Mouse (Mus musculus) A20 (cell line): ENCODE results near the gene Polq.
"Not testable (repeated sequence)": the region's sequence is repeated elsewhere in the genome, so short reads cannot be mapped to it uniquely, and the experiment has no call there.

ENCODE experiments used
- DNase-seq: peaks from one replicate; pipeline ENCODE4 v3.0.0-alpha.2; 2011; ENCODE audit warnings: low read depth, low spot score

Gene Polq

DNA sequence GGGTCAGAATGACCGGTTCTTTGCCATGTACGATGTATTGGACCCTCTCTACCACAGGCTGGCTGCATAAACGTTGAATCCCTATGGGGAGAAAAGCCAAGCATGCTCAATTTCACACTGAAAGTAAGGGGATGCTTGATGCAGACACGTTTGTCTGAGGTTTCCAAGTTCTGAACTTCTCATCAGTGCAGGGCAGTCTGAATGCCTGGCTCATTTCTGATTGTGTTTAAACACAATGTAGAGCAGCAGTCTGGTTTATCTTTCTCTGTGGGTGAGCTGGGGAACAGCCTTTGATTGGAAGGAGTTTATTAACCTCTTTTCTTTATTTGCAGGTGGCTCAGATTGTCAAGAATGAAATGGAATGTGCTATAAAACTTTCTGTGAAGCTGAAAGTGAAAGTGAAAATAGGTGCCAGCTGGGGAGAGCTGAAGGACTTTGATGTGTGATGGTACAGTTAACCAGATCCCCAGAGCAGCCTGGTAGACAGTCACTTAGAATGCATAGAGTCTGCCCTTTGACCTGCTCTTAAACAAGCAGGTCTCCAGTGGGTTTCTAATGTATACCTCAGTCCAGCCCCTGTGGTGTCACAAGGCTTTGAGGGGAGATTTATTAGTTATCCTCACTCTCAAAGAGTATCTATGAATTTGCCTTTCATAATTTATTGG, 82.7 kb downstream of the Polq start:
- DNase-seq = peak; percentile 42

DNA sequence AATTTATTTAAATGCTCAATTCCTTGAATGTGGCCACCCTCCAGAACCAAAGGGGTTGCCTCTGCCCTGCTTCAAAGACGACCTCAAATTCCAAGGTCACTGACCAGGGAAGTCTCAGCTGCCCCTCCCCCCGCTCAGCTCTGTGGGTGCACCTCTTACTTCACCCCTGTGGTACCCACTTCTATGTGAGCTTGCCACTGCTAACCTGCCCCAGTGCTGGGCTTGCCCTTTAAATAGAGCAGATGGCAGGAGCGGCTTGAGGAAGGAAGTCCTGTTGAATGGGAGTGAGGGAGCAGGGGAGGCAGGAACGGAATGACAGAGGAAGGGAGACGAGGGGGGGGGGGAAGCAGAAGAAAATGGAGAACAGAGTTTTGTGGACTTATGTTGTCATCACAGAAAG, 97.2 kb downstream of the Polq start:
- no peak for DNase-seq

DNA sequence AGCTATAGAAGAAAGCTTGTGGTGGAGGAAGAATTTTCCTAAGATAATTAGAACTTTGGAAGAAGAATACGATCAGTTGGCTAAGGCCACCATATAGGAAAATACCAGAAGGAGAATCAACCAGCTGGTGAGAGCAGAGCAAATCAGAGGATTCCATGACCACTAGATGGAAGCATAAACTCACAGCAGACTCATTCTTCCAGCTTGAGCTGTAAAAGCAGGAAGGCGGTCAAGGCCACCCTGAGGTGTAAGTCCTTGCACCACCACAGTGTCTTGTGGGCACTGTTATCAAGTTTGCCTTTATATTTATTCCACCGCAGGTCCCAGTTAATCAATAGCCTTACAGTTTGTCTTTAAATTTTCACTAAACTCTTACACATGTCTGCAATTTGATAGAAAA, 97.7 kb downstream of the Polq start:
- DNase-seq = peak; percentile 73

DNA sequence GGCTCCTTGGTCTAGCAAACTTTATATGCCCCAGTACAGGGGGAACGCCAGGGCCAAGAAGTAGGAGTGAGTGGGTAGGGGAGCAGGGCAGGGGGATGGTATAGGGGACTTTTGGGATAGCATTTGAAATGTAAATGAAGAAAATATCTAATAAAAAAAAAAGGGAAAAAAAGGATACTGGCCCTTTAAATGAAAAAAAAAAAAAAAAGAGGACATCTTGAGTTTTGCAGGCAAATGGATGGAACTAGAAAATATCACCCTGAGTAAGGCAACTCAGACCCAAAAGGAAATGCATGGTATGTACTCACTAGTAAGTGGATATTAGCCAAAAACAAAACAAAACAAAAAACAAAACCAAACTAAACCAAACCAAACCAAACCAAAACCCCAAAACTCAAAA, 113.6 kb downstream of the Polq start:
- not testable (repeated sequence) for DNase-seq
